Mouse (Mus musculus) small intestine, adult 2 months (tissue): ENCODE results near the gene Hcn1. TPM values are rescaled to one million over a fixed set of nuclear protein-coding genes. Genes with fewer than 3 reads are reported as not detected.

Experiments used
- H3K27ac ChIP-seq: fragments of 200-500 bp; 2 replicates; pipeline ENCODE4 v1.5.1; 2012; ENCODE audit warnings: low read depth, low read length, control low read depth, inconsistent platforms; ENCODE audit not compliant: insufficient read depth
- H3K27me3 ChIP-seq: fragments of 200-500 bp; 2 replicates; pipeline ENCODE4 v1.6.1; 2012; ENCODE audit warnings: mild to moderate bottlenecking, moderate library complexity, low read length, inconsistent platforms; ENCODE audit not compliant: control insufficient read depth, insufficient read depth
- H3K36me3 ChIP-seq: fragments of 200-500 bp; 2 replicates; pipeline ENCODE4 v1.6.1; 2012; ENCODE audit warnings: mild to moderate bottlenecking, low read length, control low read depth, inconsistent platforms; ENCODE audit not compliant: control insufficient read depth, insufficient read depth
- H3K4me1 ChIP-seq: fragments of 200-500 bp; 2 replicates; pipeline ENCODE4 v1.6.1; 2012; ENCODE audit warnings: low read length, inconsistent platforms, mixed read lengths; ENCODE audit not compliant: control insufficient read depth, insufficient read depth, insufficient read length
- H3K4me3 ChIP-seq: fragments of 200-500 bp; 2 replicates; pipeline ENCODE4 v1.5.1; 2012; ENCODE audit warnings: low read depth, mild to moderate bottlenecking, control low read depth, inconsistent platforms, low read length, moderate library complexity
- CTCF ChIP-seq: fragments of 200-500 bp; IDR thresholded peaks from 2 replicates; pipeline ENCODE4 v1.5.1; 2012; ENCODE audit warnings: low read depth, mild to moderate bottlenecking, control low read depth, inconsistent platforms, low read length, moderate library complexity, mixed read lengths; ENCODE audit not compliant: insufficient replicate concordance, insufficient read length; ENCODE audit errors: extremely low read depth
- POLR2A ChIP-seq: fragments of 200-500 bp; IDR thresholded peaks from 2 replicates; pipeline ENCODE4 v1.6.1; 2012; ENCODE audit warnings: low read depth, mild to moderate bottlenecking, control low read depth, inconsistent platforms, low read length, moderate library complexity
- WGBS: fragments of 180-500 bp; shearing (Covaris S2); methylation state at CpG from one replicate; pipeline ENCODE4 v1.1.7; 2018; 5-methylcytosine and 5-hydroxymethylcytosine counted together
- polyA plus RNA-seq: library from polyadenylated mRNA; depleted of rRNA; stranded (reverse); fragments of >200 nt; gene quantifications from 2 replicates; pipeline ENCODE4 v1.2.3, GENCODE M21; 2012

Gene Hcn1
- polyA plus RNA-seq, 1 experiment = 0.16 TPM

GRCm38 (mm10) chr13:117851954-117852710 is 250.0 kb downstream of the Hcn1 start:
- no peaks in the 10 kb centered on the region for H3K4me1 ChIP-seq
- no peak overlapping the region for H3K27ac ChIP-seq
- TF ChIP-seq CTCF (no peak), POLR2A (no peak)
- WGBS = 68% methylated on average over 6 of the region's 6 CpGs
- H3K27me3 ChIP-seq = no peaks in the 10 kb centered on the region
- no peak overlapping the region for H3K4me3 ChIP-seq
- H3K36me3 ChIP-seq = no peaks in the 10 kb centered on the region

- Histone ChIP-seq H3K27ac (no peak overlapping the region), H3K4me3 (no peak overlapping the region), H3K36me3 (no peaks in the 10 kb centered on the region), H3K27me3 (no peaks in the 10 kb centered on the region), H3K4me1 (no peaks in the 10 kb centered on the region)
- TF ChIP-seq POLR2A = no peak
- no peak for TF ChIP-seq CTCF
- WGBS = 89% methylated on average over 2 of the region's 2 CpGs
Observed at GRCm38 (mm10) chr13:117852711-117853051, 250.6 kb downstream of the Hcn1 start.

- no peak for TF ChIP-seq POLR2A
- TF ChIP-seq CTCF = no peak
- Histone ChIP-seq H3K36me3 (no peaks in the 10 kb centered on the region), H3K4me1 (no peaks in the 10 kb centered on the region), H3K27ac (no peak overlapping the region), H3K4me3 (no peak overlapping the region), H3K27me3 (no peaks in the 10 kb centered on the region)
- WGBS = 56% methylated on average over 3 of the region's 3 CpGs
Observed at GRCm38 (mm10) chr13:117858416-117858815, 256.3 kb downstream of the Hcn1 start.

GRCm38 (mm10) chr13:117877787-117878186 is 275.7 kb downstream of the Hcn1 start:
- Histone ChIP-seq H3K27me3 (no peaks in the 10 kb centered on the region), H3K4me1 (no peaks in the 10 kb centered on the region), H3K27ac (no peak overlapping the region), H3K36me3 (no peaks in the 10 kb centered on the region), H3K4me3 (no peak overlapping the region)
- WGBS = 59% methylated on average over 8 of the region's 8 CpGs
- no peak for TF ChIP-seq POLR2A
- no peak for TF ChIP-seq CTCF

GRCm38 (mm10) chr13:117880471-117881225 is 278.5 kb downstream of the Hcn1 start:
- H3K27ac ChIP-seq = no peak overlapping the region
- no peaks in the 10 kb centered on the region for H3K4me1 ChIP-seq
- WGBS = 66% methylated on average over 4 of the region's 4 CpGs
- no peaks in the 10 kb centered on the region for H3K36me3 ChIP-seq
- TF ChIP-seq CTCF (no peak), POLR2A (no peak)
- no peak overlapping the region for H3K4me3 ChIP-seq
- no peaks in the 10 kb centered on the region for H3K27me3 ChIP-seq

GRCm38 (mm10) chr13:117892076-117892475 is 290.0 kb downstream of the Hcn1 start:
- no peaks in the 10 kb centered on the region for H3K4me1 ChIP-seq
- TF ChIP-seq POLR2A (no peak), CTCF (no peak)
- H3K4me3 ChIP-seq = no peak overlapping the region
- no peaks in the 10 kb centered on the region for H3K36me3 ChIP-seq
- WGBS = 77% methylated on average over 5 of the region's 5 CpGs
- H3K27me3 ChIP-seq = no peaks in the 10 kb centered on the region
- H3K27ac ChIP-seq = no peak overlapping the region

GRCm38 (mm10) chr13:117898052-117898451 is 295.9 kb downstream of the Hcn1 start:
- no peak for TF ChIP-seq CTCF
- no peak for TF ChIP-seq POLR2A
- no peaks in the 10 kb centered on the region for H3K36me3 ChIP-seq
- WGBS = 10% methylated on average over 2 of the region's 2 CpGs

More at GRCm38 (mm10) chr13:117898052-117898451, 295.9 kb downstream of the Hcn1 start:
- Histone ChIP-seq H3K27ac (no peak overlapping the region), H3K4me3 (no peak overlapping the region), H3K4me1 (peaks cover 3% of the 10 kb centered on the region; the same call in 1 of the 2 replicates), H3K27me3 (no peaks in the 10 kb centered on the region)
